ENCODE assay signal across 13 mouse cellular contexts in genomic region chr15:42068207-42068831, GRCm38 (mm10).
DNase-seq lines count a peak whose midpoint lies in the region; ATAC-seq and TF ChIP-seq lines count a peak whose summit lies in the region.
"Had no signal": no experiment of that assay in that cellular context is flagged by ENCODE, and none has a peak within 500 bp of the region (broad histone marks: within the 10 kb centered on the region; RNA-seq: fewer than 3 reads in every experiment).

No protein-coding gene starts in this region.

- H3K36me3 ChIP-seq in MEL (ENCODE audit: control insufficient read depth in 1 of 2, insufficient read depth in 2 of 2, low read length in 2 of 2), result no peaks in the 10 kb centered on the region
- H3K36me3 ChIP-seq in hindbrain, postnatal 0 days (ENCODE audit: insufficient read depth, low read length), result no peaks in the 10 kb centered on the region

- H3K27me3 ChIP-seq in MEL (ENCODE audit: control insufficient read depth in 1 of 2, insufficient read depth in 2 of 2, low read length in 2 of 2), result no peaks in the 10 kb centered on the region
- no peaks in the 10 kb centered on the region for H3K27me3 ChIP-seq in hindbrain, postnatal 0 days (ENCODE audit: insufficient read depth, low read length)
- H3K27me3 ChIP-seq: megakaryocyte, embryonic 14.5 days had no signal

- TF ChIP-seq EP300 in MEL (IDR thresholded peaks at IDR 0.05; ENCODE audit: low read depth in 1 of 2, low read length in 2 of 2), result no peak

- DNase-seq in MEL (ENCODE audit: low read depth, low spot score), result no peak
- DNase-seq in brain, adult 2 months (ENCODE audit: low read depth, low spot score), result peak; percentile 98
- peak; percentile 20 to 65 for DNase-seq in cerebellum, postnatal 4 days (ENCODE audit: low spot score in 2 of 2)
- DNase-seq in hindbrain, postnatal 0 days (ENCODE audit: low spot score), result peak; percentile 84
- no peak for DNase-seq in layer of hippocampus, adult 8-10 months (ENCODE audit: low spot score in 2 of 2)
- no peak for DNase-seq in thymus, postnatal 36 days
- DNase-seq: gastrocnemius, postnatal 25 days; kidney, postnatal 14 days; liver, postnatal 0 days; thymus, adult 18-20 months had no signal

- H3K4me1 ChIP-seq in MEL (ENCODE audit: control insufficient read depth in 1 of 2, insufficient read depth in 2 of 2, low read length in 2 of 2), result no peaks in the 10 kb centered on the region
- no peaks in the 10 kb centered on the region for H3K4me1 ChIP-seq in hindbrain, postnatal 0 days (ENCODE audit: insufficient read depth, low read length)

- no peaks in the 10 kb centered on the region for H3K9me3 ChIP-seq in MEL (replicated peaks; ENCODE audit: insufficient read depth, low read length)
- no peaks in the 10 kb centered on the region for H3K9me3 ChIP-seq in hindbrain, postnatal 0 days (ENCODE audit: low read length)
- H3K9me3 ChIP-seq: megakaryocyte, embryonic 14.5 days had no signal

- TF ChIP-seq RAD21 in MEL (IDR thresholded peaks at IDR 0.05; ENCODE audit: low read depth, low read length), result no peak

- H3K9ac ChIP-seq in MEL (ENCODE audit: control insufficient read depth, low read depth, low read length, poor library complexity, severe bottlenecking), result no peak overlapping the region
- H3K9ac ChIP-seq in hindbrain, postnatal 0 days (replicated peaks; ENCODE audit: low read length), result no peak overlapping the region
- H3K9ac ChIP-seq: liver, postnatal 0 days had no signal

- TF ChIP-seq POLR2A in MEL (IDR thresholded peaks at IDR 0.05; ENCODE audit: control insufficient read depth in 1 of 2, insufficient read depth in 1 of 2, low read depth in 1 of 2, low read length in 2 of 2, poor library complexity in 1 of 2), result no peak

- peak; percentile 96 for ATAC-seq in hindbrain, postnatal 0 days
- ATAC-seq in erythroid progenitor cell, adult 5-6 weeks (replicated peaks; ENCODE audit: low FRiP score, poor library complexity, severe bottlenecking), result no peak
- ATAC-seq: activated CD4-positive, CD25-positive, alpha-beta regulatory T cell, adult 4 months; liver, postnatal 0 days had no signal

- WGBS in hindbrain, postnatal 0 days, result 43% methylated on average over 5 of the region's 5 CpGs

- no peak overlapping the region for H3K27ac ChIP-seq in MEL (ENCODE audit: control insufficient read depth, low read depth, low read length)
- no peak overlapping the region for H3K27ac ChIP-seq in hindbrain, postnatal 0 days

- no peak overlapping the region for H3K4me2 ChIP-seq in hindbrain, postnatal 0 days (ENCODE audit: low read depth, low read length)

- no peak for TF ChIP-seq CTCF in MEL (IDR thresholded peaks at IDR 0.05 in 2 of 3, conservative IDR thresholded peaks at IDR 0.05 in 1 of 3; ENCODE audit: control insufficient read depth in 1 of 3, insufficient read depth in 1 of 3, low read depth in 2 of 3, low read length in 3 of 3, poor library complexity in 1 of 3, severe bottlenecking in 1 of 3)
- no peak for TF ChIP-seq CTCF in hindbrain, postnatal 0 days (IDR thresholded peaks at IDR 0.05; ENCODE audit: low read depth)

- H3K79me2 ChIP-seq in MEL (ENCODE audit: control insufficient read depth, insufficient read depth, low read length, poor library complexity), result no peaks in the 10 kb centered on the region

- no peak overlapping the region for H3K4me3 ChIP-seq in MEL (ENCODE audit: control insufficient read depth in 1 of 2, insufficient read depth in 1 of 2, low read depth in 2 of 2, low read length in 2 of 2)
- no peak overlapping the region for H3K4me3 ChIP-seq in hindbrain, postnatal 0 days (ENCODE audit: low read length)
- H3K4me3 ChIP-seq: megakaryocyte, embryonic 14.5 days had no signal

TF ChIP-seq in MEL, 35 proteins besides CTCF, POLR2A, EP300 and RAD21:
- TF ChIP-seq RCOR1 (IDR thresholded peaks at IDR 0.05; ENCODE audit: low read depth, low read length) (peak; percentile 31; the same call in 1 of the 2 replicates), MYC (IDR thresholded peaks at IDR 0.05; ENCODE audit: low read depth, low read length) (no peak)

Comparison
In these comparisons a context has a peak if more than half of its experiments do, and no peak if none do; other contexts are left out.
1. DNase-seq: peak in brain, adult 2 months (single experiment), cerebellum, postnatal 4 days (2 of 2) and hindbrain, postnatal 0 days (single experiment); none in MEL (single experiment), layer of hippocampus, adult 8-10 months (0 of 2) and thymus, postnatal 36 days (0 of 2).